Mouse (Mus musculus) spleen, postnatal 0 days (tissue): ENCODE results near the gene Ric8a. TPM values are rescaled to one million over a fixed set of nuclear protein-coding genes. Genes with fewer than 3 reads are reported as not detected.

Experiments
- polyA plus RNA-seq: library from polyadenylated mRNA; unstranded; fragments of >200 nt; fragmentation: Nextera tagmentation; extraction: Ambion mirVana; gene quantifications from 2 replicates; pipeline ENCODE4 v1.2.1, GENCODE M21; 2015

The Ric8a gene
- 31.8 and 36.1 TPM in 2 replicates for polyA plus RNA-seq

GRCm38 (mm10) chr7:140856785-140857549, at the start of gene Ric8a:
Gene Ric8a, plus strand, starts transcription at chr7:140856957.

DNA sequence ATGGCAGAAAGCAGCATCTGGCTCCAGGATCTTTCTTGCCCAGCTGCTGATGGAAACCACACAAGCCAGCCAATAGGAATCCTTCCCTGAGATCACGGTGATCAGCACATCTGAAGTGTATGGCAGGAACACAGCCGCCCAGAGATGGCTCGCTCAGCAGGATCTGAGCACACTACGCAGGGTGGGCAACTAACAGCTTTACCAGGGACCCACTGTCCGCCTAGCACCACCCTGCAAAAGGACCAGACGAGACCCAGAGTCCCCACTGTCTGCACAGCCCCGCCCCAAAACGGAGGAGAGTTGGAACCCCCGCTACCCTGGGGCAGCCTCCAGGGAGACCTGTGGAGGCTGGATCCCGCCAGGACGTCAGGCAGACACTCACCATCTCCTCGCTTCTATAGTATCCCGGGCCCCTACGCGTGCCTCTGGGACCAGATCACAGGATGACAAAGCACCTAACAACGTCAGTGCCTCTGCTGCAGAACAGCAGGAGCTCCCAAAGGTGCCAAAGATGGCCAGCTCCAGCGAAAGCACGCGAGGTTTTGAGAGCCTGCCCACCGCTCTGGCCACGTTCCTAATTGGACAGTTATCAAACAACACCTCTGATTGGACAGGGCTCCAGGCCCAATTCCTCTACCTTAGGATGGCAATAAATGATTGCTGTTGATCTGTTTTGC, 35.0 kb upstream of the Ric8a start, which contains the start of gene Zfp941:
TSS of gene Zfp941 (minus strand) at position 526 of the 677 bp plus-strand sequence.

DNA sequence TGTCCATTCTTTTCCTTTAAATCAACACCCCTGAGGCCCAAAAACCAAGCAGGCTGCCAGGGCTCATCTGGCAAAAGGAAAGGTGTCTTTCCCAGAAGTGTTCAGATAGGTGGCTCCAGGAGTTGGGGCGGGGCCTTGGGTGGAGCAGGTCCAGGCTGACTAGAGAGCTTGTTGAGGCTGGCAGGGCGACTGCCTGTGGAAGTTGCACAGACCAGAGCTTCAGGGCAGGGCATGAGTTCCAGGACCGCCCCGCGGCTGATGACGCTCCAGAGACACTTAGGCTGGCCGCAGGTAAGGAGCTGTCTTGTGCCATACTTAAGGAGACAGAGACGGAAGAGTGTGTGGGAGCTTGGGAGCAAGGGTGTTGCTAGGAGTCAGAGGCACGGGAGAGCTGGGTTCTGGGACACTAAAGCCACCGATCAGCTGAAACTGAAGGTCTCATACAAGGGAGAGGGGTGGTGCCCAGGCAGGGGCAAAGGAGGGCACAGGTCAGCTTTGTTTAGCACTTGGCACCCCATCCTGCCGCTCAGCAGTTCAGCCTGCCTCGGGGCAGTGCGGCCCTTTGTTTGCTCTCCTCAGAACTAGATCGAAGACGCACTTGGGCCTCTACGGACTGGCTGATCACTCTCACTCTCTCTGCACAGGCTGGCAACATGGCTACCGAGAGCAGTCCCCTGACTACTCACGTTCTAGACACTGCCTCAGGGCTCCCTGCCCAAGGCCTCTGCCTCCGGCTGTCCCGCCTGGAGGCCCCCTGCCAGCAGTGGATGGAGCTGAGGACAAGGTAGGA, 21.6 kb upstream of the Ric8a start, which contains the start of gene Urah:
TSS of gene Urah (plus strand) at position 51 of the 790 bp plus-strand sequence.

DNA sequence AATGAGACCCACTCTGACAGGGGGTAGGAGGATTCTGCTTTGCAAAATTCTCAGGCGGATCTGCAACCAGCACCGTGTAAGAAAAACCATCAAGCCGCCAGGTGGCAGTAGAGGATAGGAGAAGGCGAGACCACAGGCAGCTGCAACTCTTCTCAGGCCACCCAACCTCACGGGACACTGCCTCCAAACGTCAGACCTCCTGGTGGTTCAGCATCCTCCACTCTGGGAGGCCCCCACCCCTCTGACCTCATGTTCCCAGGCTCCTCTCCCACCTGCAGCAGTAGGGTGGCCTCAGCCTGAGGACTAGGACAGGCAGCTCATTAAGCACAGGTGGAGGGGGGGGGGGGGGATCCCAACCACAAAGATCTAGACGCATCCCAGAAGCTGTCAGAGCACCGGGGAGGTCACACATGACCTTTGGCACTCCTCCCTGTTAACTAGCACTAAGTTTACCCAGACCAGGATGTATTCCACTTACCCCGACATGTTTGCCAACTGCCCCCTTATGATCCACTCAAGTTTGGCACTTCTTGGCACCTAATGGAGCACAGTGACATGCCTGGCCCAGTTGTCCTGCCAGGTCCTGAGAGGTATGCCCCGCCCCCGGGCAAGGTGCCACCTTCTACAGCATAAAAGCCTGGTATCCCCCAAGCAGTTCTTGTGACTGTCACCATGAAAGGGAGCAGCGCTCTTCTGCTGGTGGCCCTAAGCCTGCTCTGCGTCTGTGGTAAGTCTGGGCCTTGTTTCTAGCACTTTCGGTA, 11.7 kb upstream of the Ric8a start, which contains the start of gene Scgb1c1:
TSS of gene Scgb1c1 (plus strand) at position 643 of the 761 bp plus-strand sequence.

GRCm38 (mm10) chr7:140847755-140848580, 8.8 kb upstream of the Ric8a start, which contains the start of gene Odf3:
Gene Odf3, plus strand, starts transcription at chr7:140847805.

DNA sequence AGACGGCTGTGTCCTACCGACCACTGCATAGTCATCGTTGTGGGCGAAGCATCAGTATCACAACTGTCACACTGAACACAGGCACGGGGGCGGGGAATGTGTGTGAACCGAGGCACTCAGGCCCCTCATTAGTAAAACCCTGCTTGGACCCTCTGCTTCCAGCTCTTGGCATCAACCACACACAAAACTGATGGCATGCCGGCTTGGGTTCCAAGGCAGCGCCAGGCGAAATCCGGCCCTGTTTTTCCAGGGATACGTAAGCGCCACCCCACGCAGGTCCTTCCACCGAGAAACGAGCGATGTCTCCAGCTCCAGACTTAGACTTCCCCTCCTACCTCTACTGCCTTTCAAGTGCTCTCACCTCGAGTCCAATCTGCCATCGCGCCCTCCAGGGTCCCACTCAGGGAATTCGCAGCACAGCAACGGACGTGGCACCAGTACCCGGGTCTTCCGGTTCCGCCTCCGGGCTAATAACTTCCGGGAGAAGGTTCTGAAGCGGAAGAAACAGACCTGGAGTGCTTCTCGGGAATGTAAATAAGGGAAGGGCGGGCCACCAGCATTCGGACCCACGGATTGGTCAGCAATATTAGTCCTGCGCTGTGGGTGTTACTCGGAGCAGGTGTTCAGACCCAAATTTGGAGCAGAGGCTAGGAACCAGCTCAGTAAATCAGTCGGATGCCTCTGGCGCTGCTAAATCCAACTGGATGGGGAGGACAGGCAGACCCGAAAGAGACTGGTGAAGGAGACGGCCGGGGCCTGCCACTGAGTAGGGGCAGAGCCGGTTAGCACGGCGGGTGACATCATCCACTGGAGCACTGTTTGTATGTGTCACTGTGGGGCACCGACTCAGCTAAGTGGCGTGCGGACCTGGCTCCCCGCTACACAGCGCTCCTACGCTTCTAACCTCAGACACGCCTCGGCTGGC, 635 bp upstream of the Ric8a start, which contains the start of gene Gm45785:
TSS of gene Gm45785 (minus strand) at position 472 of the 925 bp plus-strand sequence.

DNA sequence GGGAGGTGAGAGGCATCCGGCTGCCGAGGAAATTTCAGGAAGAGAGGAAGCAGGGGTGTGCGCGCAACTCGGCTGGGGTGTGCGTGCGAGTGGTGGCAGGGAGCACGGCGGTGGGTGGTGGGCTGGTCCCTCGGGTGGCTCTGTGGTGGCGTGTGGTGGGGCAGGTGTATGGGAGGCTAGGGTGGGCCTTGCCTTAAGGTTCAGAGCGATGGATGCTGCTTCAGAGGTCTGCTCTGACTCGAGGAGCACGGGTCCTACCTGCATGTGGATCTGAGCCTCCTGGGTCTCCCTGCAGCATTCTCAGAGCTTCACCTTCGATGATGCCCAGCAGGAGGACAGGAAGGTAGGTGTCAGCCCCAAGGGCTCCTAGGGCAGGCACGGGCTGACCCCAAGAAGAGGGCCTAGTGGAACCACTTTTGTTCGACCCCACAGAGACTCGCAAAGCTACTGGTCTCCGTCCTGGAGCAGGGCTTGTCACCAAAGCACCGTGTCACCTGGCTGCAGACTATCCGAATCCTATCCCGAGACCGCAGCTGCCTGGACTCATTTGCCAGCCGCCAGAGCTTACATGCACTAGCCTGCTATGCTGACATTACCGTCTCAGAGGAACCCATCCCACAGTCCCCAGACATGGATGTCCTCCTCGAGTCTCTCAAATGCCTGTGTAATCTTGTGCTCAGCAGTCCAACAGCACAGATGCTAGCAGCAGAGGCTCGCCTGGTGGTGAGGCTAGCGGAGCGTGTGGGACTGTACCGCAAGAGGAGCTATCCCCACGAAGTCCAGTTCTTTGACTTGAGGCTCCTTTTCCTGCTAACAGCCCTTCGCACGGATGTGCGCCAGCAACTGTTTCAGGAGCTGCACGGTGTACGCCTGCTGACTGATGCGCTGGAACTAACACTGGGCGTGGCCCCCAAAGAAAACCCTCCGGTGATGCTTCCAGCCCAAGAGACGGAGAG, 1.1 kb downstream of the Ric8a start, which contains the start of gene Bet1l:
TSS of gene Bet1l (minus strand) at position 28 of the 956 bp plus-strand sequence.

DNA sequence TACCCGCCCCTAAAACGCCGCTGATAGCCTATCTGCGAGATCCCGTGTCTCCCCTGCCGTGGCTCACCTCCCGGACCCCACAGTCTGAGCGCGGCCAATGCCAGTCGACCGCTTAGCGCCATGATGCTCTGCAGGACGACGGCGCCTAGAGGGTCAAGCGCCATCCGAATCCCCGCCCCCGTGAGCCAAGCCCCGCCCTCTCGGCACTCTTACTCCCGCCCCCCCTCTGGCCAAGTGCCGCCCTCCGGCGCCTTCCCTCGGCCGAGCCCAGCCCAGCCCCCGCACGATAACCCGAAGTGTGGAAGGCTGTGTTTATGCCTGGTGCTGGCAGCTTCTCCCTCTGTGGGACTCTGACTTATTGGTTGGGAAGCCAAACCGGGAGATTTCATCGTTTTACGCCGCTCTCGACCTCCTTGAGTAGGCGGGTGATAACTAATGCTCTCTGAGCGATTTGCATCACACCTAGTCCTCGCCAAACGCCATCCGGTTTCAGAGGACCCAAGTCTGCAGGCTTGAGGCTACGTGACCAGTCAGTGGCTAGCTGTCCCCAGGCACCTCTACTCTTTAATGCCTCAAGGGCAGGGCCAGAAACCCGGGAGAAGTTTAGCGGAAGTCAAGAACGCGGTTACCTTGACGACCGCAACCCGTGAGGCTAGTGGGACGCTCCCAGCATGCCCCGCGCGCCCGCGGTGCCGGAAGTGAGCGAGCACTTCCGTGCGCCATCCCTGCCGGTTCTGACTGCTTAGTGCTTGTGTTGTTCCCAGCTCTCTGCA, 25.1 kb downstream of the Ric8a start, which contains the start of the genes Psmd13 and Sirt3:
TSS of gene Psmd13 (plus strand) at position 273 of the 773 bp plus-strand sequence.
TSS of gene Sirt3 (minus strand) at position 614 of the 773 bp plus-strand sequence.

DNA sequence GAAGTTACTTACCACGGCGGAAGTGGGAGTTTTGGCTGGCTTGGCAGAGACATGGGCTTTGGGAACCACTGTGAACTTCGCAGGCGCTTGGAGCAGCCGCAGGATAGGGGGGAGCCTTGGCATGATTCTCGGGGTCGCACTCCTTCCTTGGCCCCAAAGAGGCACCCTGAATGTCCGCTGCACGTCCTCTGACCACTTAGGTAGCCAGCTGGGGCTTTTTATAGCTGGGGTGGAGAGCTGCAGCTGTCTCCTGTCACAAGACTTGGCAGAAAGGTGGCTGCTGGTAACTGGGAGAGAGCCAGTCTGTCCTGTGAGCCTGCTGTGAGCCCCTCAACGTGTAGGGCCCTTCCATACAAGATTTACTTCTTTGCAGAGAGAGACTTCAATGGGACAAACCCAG, 43.5 kb downstream of the Ric8a start, which contains the start of gene Cox8b:
TSS of gene Cox8b (minus strand) at position 227 of the 400 bp plus-strand sequence.

Other genes with a start within 250 kb of the Ric8a start
- gene Olfr61, start 228.0 kb upstream of the Ric8a start, polyA plus RNA-seq, result not detected in 2 replicates
- gene Olfr53, start 210.5 kb upstream of the Ric8a start, polyA plus RNA-seq, result not detected in 2 replicates
- not detected in 2 replicates for gene Olfr539, start 197.0 kb upstream of the Ric8a start, polyA plus RNA-seq
- not detected in 2 replicates for gene Olfr45, start 175.0 kb upstream of the Ric8a start, polyA plus RNA-seq
- gene Olfr541, start 159.7 kb upstream of the Ric8a start, polyA plus RNA-seq, result not detected in 2 replicates
- 0.19 and 0.23 TPM in 2 replicates for gene Cyp2e1, start 93.2 kb upstream of the Ric8a start, polyA plus RNA-seq
- 0.16 TPM in 1 of 2 replicates, not detected in the other for gene Syce1, start 69.1 kb upstream of the Ric8a start, polyA plus RNA-seq
- 0.13 TPM in 2 replicates for gene Zfp941, start 34.8 kb upstream of the Ric8a start, polyA plus RNA-seq
- gene Urah, start 21.9 kb upstream of the Ric8a start, polyA plus RNA-seq, result 0.18 TPM in 1 of 2 replicates, not detected in the other
- gene Scgb1c1, start 11.4 kb upstream of the Ric8a start, polyA plus RNA-seq, result not detected in 2 replicates
- gene Odf3, start 9.2 kb upstream of the Ric8a start, polyA plus RNA-seq, result 0.12 and 0.16 TPM in 2 replicates
- gene Gm45785, start 626 bp upstream of the Ric8a start, polyA plus RNA-seq, result not detected in 2 replicates
- gene Bet1l, start 620 bp downstream of the Ric8a start, polyA plus RNA-seq, result 32.7 and 38.1 TPM in 2 replicates
- 159 and 163 TPM in 2 replicates for gene Psmd13, start 25.0 kb downstream of the Ric8a start, polyA plus RNA-seq
- gene Sirt3, start 25.4 kb downstream of the Ric8a start, polyA plus RNA-seq, result 21.7 and 24.0 TPM in 2 replicates
- 0.55 and 1.2 TPM in 2 replicates for gene Cox8b, start 43.5 kb downstream of the Ric8a start, polyA plus RNA-seq
- 0.08 TPM in 2 replicates for gene Nlrp6, start 63.9 kb downstream of the Ric8a start, polyA plus RNA-seq
- gene Pgghg, start 84.4 kb downstream of the Ric8a start, polyA plus RNA-seq, result 6.2 and 8.2 TPM in 2 replicates
- gene Ifitm5, start 93.3 kb downstream of the Ric8a start, polyA plus RNA-seq, result 0.97 and 1.4 TPM in 2 replicates
- gene Gm45717, start 99.0 kb downstream of the Ric8a start, polyA plus RNA-seq, result 0.40 TPM in 1 of 2 replicates, not detected in the other
- gene Ifitm2, start 99.0 kb downstream of the Ric8a start, polyA plus RNA-seq, result 630 and 797 TPM in 2 replicates
- 143 and 182 TPM in 2 replicates for gene Ifitm1, start 110.3 kb downstream of the Ric8a start, polyA plus RNA-seq
- gene Ifitm3, start 153.8 kb downstream of the Ric8a start, polyA plus RNA-seq, result 384 and 520 TPM in 2 replicates
- gene Ifitm6, start 161.0 kb downstream of the Ric8a start, polyA plus RNA-seq, result 94.2 and 145 TPM in 2 replicates
- not detected in 2 replicates for gene Gm17387, start 172.2 kb downstream of the Ric8a start, polyA plus RNA-seq
- 0.29 and 0.49 TPM in 2 replicates for gene B4galnt4, start 204.1 kb downstream of the Ric8a start, polyA plus RNA-seq
- gene Pkp3, start 221.3 kb downstream of the Ric8a start, polyA plus RNA-seq, result 2.2 and 3.6 TPM in 2 replicates
- gene Sigirr, start 243.6 kb downstream of the Ric8a start, polyA plus RNA-seq, result 8.6 and 9.9 TPM in 2 replicates